Mouse (Mus musculus) myocyte (in vitro differentiated cells): ENCODE measurements around the gene 4930519G04Rik. TPM values are rescaled to one million over a fixed set of nuclear protein-coding genes. Genes with fewer than 3 reads are reported as not detected.
"Not testable (repeated sequence)": the region's sequence is repeated elsewhere in the genome, so short reads cannot be mapped to it uniquely, and the experiment has no call there.

Experiments
- H3K27me3 ChIP-seq: one replicate; pipeline ENCODE4 v1.6.1; 2011; ENCODE audit not compliant: control insufficient read depth, insufficient read depth, insufficient read length
- H3K36me3 ChIP-seq: one replicate; pipeline ENCODE4 v1.6.1; 2011; ENCODE audit not compliant: control insufficient read depth, insufficient read depth
- H3K4me2 ChIP-seq: one replicate; pipeline ENCODE4 v1.6.1; 2011; ENCODE audit warnings: low read depth, control low read depth
- H3K4me3 ChIP-seq: one replicate; pipeline ENCODE4 v1.5.1; 2011; ENCODE audit warnings: mild to moderate bottlenecking, control low read depth, moderate library complexity
- H3K79me2 ChIP-seq: one replicate; pipeline ENCODE4 v1.6.1; 2011; ENCODE audit not compliant: control insufficient read depth, insufficient read depth
- H3ac ChIP-seq: one replicate; pipeline ENCODE4 v1.6.1; 2011; ENCODE audit not compliant: control insufficient read depth, insufficient read length
- CEBPB ChIP-seq: IDR thresholded peaks from 2 replicates; pipeline ENCODE4 v1.6.1; 2011; ENCODE audit warnings: mild to moderate bottlenecking, moderate library complexity; ENCODE audit not compliant: poor library complexity, insufficient read depth, severe bottlenecking
- E2F4 ChIP-seq: IDR thresholded peaks from one replicate; pipeline ENCODE4 v1.6.1; 2011; ENCODE audit warnings: mild to moderate bottlenecking, control low read depth, moderate library complexity; ENCODE audit not compliant: insufficient read depth
- MAX ChIP-seq: IDR thresholded peaks from one replicate; pipeline ENCODE4 v1.6.1; 2011; ENCODE audit warnings: low read depth, mild to moderate bottlenecking, control low read depth
- MYOD1 ChIP-seq, 3 experiments: IDR thresholded peaks; one replicate each; pipeline ENCODE4 v1.6.1; 2011; ENCODE audit warnings: control low read depth in 2 of 3, low read depth in 2 of 3, mild to moderate bottlenecking in 2 of 3, moderate library complexity in 1 of 3; ENCODE audit not compliant: insufficient read length in 2 of 3, control insufficient read depth in 1 of 3
- MYOG ChIP-seq, 3 experiments: IDR thresholded peaks; one replicate each; pipeline ENCODE4 v1.6.1; 2011; ENCODE audit warnings: control low read depth in 2 of 3, low read depth in 2 of 3, mild to moderate bottlenecking in 2 of 3; ENCODE audit not compliant: insufficient read length in 2 of 3, control insufficient read depth in 1 of 3, insufficient read depth in 1 of 3
- POLR2A ChIP-seq: IDR thresholded peaks from one replicate; pipeline ENCODE4 v1.6.1; 2011; ENCODE audit warnings: low read depth, mild to moderate bottlenecking, control low read depth, moderate library complexity; ENCODE audit not compliant: insufficient read length
- POLR2AphosphoS2 ChIP-seq: IDR thresholded peaks from one replicate; pipeline ENCODE4 v1.6.1; 2011; ENCODE audit warnings: low read depth, control low read depth; ENCODE audit not compliant: insufficient read length
- REST ChIP-seq: IDR thresholded peaks from one replicate; pipeline ENCODE4 v1.6.1; 2011; ENCODE audit warnings: mild to moderate bottlenecking, control low read depth, moderate library complexity; ENCODE audit not compliant: insufficient read depth, insufficient read length
- SRF ChIP-seq: IDR thresholded peaks from one replicate; pipeline ENCODE4 v1.6.1; 2011; ENCODE audit warnings: low read depth; ENCODE audit not compliant: control insufficient read depth, insufficient read length
- TCF12 ChIP-seq: IDR thresholded peaks from one replicate; pipeline ENCODE4 v1.6.1; 2011; ENCODE audit warnings: mild to moderate bottlenecking, control low read depth; ENCODE audit not compliant: poor library complexity, insufficient read depth, severe bottlenecking
- TCF3 ChIP-seq: IDR thresholded peaks from one replicate; pipeline ENCODE4 v1.6.1; 2011; ENCODE audit warnings: low read depth, control low read depth; ENCODE audit not compliant: insufficient read length
- USF1 ChIP-seq: IDR thresholded peaks from one replicate; pipeline ENCODE4 v1.6.1; 2011; ENCODE audit warnings: low read depth, mild to moderate bottlenecking, control low read depth, moderate library complexity
- polyA plus RNA-seq: library from polyadenylated mRNA; unstranded; fragments of >200 nt; fragmentation: generic; extraction: Trizol; gene quantifications from one replicate; pipeline ENCODE4 v1.2.1, GENCODE M21; 2012; ENCODE audit warnings: missing spikeins

The 4930519G04Rik gene
- polyA plus RNA-seq, 1 experiment, result not detected

DNA sequence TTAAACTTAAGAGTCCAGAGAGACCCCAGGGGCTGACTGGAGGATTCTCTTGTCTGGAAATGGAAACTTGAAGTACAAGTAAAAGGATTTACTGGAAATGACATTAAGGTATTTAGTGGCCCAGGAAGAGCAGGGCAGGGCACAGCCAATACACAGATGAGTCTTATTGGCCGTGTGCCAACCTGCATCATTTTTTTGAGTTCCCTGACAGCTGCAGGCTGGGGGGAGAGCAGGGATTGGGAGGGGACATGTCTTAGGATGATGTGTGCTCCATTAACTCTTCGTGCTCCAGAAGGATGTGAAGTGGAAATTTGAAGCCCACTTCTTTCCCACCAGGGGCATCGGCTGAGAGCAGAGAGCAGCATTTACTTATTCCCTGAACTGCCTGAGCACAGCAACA lies 11.3 kb upstream of the 4930519G04Rik start:
- not testable (repeated sequence) for H3K27me3 ChIP-seq, H3K4me3 ChIP-seq, H3K36me3 ChIP-seq, H3ac ChIP-seq, H3K79me2 ChIP-seq
- TF ChIP-seq MYOD1 (IDR thresholded peaks at IDR 0.05; ENCODE audit: control insufficient read depth in 1 of 3, insufficient read length in 2 of 3, low read depth in 2 of 3) (peak in 2 of 3 experiments; percentile 68 to 78), TCF12 (peak; percentile 54), MYOG (IDR thresholded peaks at IDR 0.05; ENCODE audit: control insufficient read depth in 1 of 3, insufficient read depth in 1 of 3, insufficient read length in 2 of 3, low read depth in 2 of 3) (peak in 1 of 3 experiments; percentile 29)
- peak overlapping the region; percentile 31 for H3K4me2 ChIP-seq

DNA sequence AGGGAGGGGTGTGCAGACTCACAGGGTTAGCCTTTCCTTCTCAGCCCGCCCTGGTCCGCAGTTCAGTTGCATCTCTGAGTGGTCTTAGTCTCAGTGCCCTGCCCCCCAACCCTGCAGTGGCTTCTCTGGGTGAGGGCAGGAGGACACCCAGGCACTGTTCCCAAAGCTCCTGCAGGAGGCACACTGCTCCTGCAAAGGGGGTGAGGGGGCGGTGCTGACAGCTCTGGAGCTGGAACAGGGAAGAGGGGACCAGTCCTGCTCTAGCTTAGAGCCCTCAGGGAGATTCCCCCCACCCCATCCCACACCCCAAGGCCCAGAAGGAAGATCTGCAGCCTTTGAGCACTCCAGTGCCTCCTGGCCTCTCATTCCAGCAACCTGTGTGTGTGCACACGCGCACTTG lies 10.8 kb upstream of the 4930519G04Rik start:
- Histone ChIP-seq H3ac (no peak overlapping the region), H3K4me2 (peak overlapping the region; percentile 31), H3K36me3 (no peaks in the 10 kb centered on the region), H3K27me3 (no peaks in the 10 kb centered on the region), H3K4me3 (no peak overlapping the region), H3K79me2 (no peaks in the 10 kb centered on the region)
- TF ChIP-seq TCF12 (no peak), POLR2A (no peak), MYOG (IDR thresholded peaks at IDR 0.05; ENCODE audit: control insufficient read depth in 1 of 3, insufficient read depth in 1 of 3, insufficient read length in 2 of 3, low read depth in 2 of 3) (no peak), TCF3 (no peak), E2F4 (no peak), POLR2AphosphoS2 (no peak), REST (no peak), MYOD1 (IDR thresholded peaks at IDR 0.05; ENCODE audit: control insufficient read depth in 1 of 3, insufficient read length in 2 of 3, low read depth in 2 of 3) (no peak), CEBPB (no peak)

DNA sequence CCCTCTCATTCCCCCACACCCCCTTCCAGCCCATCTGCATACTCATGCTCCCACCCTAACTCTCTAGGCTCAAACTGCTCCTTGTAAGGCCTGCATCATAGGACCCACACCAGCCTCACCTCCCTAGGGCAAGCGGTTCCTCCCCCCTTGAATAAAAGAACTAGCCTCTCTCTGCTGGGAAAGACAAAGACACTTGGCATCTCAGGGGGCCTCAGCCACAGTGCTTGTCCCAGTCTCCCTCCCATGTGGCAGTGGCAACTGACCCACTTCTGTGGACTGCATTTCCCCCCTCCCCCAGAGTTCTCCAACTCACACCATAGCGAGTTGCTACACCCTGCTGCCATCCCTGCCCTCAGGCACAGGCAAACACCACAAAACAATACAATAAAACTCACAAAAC lies 9.1 kb upstream of the 4930519G04Rik start:
- not testable (repeated sequence) for H3K4me2 ChIP-seq, H3K36me3 ChIP-seq, H3ac ChIP-seq, H3K4me3 ChIP-seq, H3K27me3 ChIP-seq, H3K79me2 ChIP-seq

DNA sequence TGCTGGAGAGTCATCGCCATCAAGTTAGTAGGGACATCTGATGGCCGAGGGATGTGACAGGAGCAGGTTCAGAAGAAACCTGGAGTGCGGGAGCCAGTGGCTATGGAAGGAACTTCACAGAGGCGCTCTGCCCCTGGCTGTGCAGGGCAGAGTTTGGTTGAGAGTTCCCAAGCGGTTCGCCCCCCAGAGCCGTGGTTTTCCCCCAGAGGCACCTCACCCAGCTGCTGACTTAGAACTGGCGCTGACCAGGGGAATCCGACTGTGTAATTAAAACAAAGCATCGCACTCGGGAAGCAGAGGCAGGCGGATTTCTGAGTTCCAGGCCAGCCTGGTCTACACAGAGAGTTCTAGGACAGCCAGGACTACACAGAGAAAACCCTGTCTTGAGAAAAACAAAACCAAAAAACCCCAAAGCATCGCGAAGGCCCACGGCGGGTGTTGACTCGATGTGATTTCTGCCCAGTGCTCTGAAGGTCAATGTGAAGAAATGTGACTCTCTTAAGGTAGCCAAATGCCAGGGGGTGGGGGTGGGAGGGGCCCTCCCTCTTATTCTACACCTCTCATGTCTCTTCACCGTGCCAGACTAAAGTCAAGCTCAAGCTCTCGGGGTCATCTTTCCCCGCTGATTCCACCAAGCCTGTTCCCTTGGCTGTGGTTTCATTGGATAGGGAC lies 1.8 kb upstream of the 4930519G04Rik start:
- H3K27me3 ChIP-seq, result no peaks in the 10 kb centered on the region
- H3K79me2 ChIP-seq, result no peaks in the 10 kb centered on the region
- no peak overlapping the region for H3K4me3 ChIP-seq
- TF ChIP-seq SRF, result no peak
- TF ChIP-seq TCF12, result no peak
- TF ChIP-seq MYOD1 (IDR thresholded peaks at IDR 0.05; ENCODE audit: control insufficient read depth in 1 of 3, insufficient read length in 2 of 3, low read depth in 2 of 3), result no peak
- TF ChIP-seq POLR2A, result no peak
- TF ChIP-seq CEBPB, result no peak
- no peak for TF ChIP-seq MYOG (IDR thresholded peaks at IDR 0.05; ENCODE audit: control insufficient read depth in 1 of 3, insufficient read depth in 1 of 3, insufficient read length in 2 of 3, low read depth in 2 of 3)
- no peak for TF ChIP-seq POLR2AphosphoS2
- TF ChIP-seq MAX, result no peak
- no peak for TF ChIP-seq E2F4
- no peak for TF ChIP-seq USF1
- no peak for TF ChIP-seq REST
- no peak for TF ChIP-seq TCF3
- no peaks in the 10 kb centered on the region for H3K36me3 ChIP-seq
- H3ac ChIP-seq, result no peak overlapping the region
- no peak overlapping the region for H3K4me2 ChIP-seq

DNA sequence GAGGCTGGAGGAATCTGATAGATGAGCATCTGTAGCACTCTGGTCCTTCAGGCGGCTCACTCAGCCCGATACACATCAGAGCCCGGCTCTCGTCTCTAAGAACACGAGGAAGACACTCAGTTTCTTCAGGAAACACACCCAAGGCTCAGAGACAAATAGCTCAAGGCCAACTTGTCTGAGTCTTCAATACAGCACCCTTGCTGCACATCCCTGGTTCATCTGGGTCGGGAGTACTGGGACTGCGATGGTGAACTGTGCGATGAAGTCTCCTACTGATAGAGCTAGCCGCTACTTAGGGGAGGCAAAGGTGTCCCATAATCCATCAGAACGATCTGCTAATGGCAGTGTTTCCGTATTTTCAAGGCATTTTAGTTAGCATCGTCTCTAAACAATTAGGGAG lies 5.1 kb downstream of the 4930519G04Rik start, which contains the start of gene Gm9936:
Gene Gm9936 (minus strand): TSS at position 101 of the 400 bp plus-strand sequence.
- H3ac ChIP-seq, result no peak within 1 kb of the TSS
- no peak for TF ChIP-seq MYOG (IDR thresholded peaks at IDR 0.05; ENCODE audit: control insufficient read depth in 1 of 3, insufficient read depth in 1 of 3, insufficient read length in 2 of 3, low read depth in 2 of 3)
- no peak for TF ChIP-seq TCF12
- TF ChIP-seq E2F4, result no peak
- TF ChIP-seq MYOD1 (IDR thresholded peaks at IDR 0.05; ENCODE audit: control insufficient read depth in 1 of 3, insufficient read length in 2 of 3, low read depth in 2 of 3), result no peak
- TF ChIP-seq CEBPB, result no peak
- TF ChIP-seq SRF, result no peak
- no peak for TF ChIP-seq REST
- TF ChIP-seq TCF3, result no peak
- peaks cover 5% of the 10 kb centered on the region for H3K27me3 ChIP-seq
- H3K79me2 ChIP-seq, result no peaks in the 10 kb centered on the region
- peak within 1 kb of the TSS; percentile 68 for H3K4me2 ChIP-seq
- H3K4me3 ChIP-seq, result no peak within 1 kb of the TSS
- H3K36me3 ChIP-seq, result no peaks in the 10 kb centered on the region
